Mouse (Mus musculus) ovary, adult 18-20 months (tissue): ENCODE measurements around the gene Soat2.

Experiments
- DNase-seq: peaks from one replicate; pipeline ENCODE4 v3.0.0; 2022; ENCODE audit warnings: low spot score, mixed read lengths

The Soat2 gene

GRCm38 (mm10) chr15:102150301-102151135 lies at the start of gene Soat2:
TSS of gene Soat2 (plus strand) at chr15:102150526.
- no peak for DNase-seq

DNA sequence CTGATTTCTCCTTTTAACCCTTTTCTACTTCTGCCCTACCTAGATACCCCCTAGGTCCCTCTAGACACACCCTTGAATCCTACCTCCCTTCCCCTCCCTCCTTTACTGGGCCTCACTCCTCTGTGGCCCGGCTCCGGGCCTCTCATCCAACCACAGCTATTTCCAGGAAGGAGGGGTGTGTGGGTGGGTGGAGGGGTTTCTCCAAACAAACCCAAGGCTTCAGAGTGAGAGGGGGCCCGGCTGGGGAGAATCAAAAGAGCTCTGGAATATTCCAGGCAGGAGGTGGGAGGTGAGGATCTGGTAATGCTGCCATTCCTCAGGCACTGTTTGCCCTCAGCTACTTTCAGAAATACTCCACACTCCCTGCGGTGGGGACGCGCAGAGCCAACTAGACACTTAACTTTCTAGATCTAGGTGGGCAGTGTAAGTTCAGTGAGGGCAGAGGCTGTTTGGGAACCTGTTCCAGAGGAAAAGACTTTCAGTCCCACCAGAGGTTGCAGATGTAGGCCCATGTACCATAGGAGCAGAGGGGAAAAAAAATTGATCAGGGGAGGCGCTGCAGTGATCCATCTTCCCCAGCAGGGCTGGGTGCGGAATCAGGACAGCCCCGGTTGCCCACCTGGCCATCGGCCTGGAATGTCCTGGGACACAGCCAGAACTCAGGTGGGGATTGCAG lies 49.2 kb upstream of the Soat2 start:
- no peak for DNase-seq

DNA sequence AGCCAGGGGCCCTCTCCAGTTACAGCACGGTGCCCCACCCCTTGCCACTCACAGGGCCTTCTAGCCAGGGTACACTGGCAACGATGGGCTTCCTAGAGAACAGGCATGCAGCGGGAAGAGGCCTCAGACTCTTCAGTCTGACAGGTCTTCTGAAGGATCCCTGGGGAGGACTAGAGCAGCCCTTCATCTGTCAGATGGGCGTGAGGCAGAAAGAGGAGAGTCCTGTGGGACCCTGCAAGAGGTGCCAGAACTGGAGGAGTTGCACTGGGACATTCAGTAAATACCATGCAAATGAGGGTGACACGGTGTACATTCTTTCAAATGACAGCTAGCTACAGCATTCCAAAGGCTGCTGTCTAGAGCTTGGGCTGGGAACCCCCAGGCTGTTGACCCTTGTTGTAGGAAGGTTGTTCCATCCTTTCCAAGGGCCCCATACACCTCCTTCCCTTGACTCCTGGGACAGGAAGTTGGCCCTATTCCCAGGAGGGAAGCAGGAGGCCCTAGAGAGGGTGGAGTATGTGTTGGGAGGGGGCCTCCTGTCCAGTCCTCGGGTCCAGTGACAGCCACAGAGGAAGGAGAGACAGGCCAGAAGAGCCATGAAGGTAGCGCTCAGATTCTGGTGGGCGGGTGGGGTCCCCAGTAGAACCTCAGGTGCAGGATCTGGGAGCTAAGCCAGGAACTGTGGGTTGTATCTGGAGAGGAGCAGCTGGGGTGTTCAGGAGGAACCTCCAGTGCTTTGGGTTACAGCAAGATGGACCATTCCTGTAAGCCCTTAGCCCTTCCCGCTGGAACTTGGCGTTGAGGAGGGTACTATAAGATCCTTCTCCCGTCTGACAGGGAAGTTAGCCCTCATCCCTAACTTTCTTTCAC lies 48.4 kb upstream of the Soat2 start:
- no peak for DNase-seq

GRCm38 (mm10) chr15:102102548-102103121 lies 47.7 kb upstream of the Soat2 start:
- no peak for DNase-seq

DNA sequence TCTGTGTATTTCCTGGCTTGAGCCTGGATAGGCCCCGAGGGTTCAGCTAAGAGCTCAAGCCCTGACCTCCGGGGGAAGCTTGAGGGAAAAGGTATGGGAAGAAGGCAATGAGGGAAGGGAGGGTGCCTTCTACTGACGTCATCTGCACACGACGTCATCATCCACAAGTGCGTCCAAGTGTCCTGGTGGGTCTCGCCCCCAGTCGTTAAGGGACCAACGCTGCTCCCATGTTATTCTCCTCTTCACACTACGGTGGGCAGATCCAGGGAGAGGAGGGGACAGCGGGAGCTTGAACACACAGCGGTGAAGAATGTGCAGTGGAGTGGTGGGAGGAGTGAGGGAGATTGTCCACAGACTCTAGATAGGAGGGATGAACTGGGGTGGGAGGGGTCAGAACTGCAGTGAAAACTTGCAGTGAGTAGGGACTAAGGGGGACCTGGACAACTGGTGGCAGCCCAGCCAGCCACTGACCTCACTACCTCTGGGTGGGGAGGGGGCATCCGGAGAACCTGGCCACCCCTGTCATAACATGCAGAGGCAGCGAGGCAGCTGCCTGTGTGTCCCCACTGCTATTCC lies 46.9 kb upstream of the Soat2 start:
- DNase-seq: no peak

DNA sequence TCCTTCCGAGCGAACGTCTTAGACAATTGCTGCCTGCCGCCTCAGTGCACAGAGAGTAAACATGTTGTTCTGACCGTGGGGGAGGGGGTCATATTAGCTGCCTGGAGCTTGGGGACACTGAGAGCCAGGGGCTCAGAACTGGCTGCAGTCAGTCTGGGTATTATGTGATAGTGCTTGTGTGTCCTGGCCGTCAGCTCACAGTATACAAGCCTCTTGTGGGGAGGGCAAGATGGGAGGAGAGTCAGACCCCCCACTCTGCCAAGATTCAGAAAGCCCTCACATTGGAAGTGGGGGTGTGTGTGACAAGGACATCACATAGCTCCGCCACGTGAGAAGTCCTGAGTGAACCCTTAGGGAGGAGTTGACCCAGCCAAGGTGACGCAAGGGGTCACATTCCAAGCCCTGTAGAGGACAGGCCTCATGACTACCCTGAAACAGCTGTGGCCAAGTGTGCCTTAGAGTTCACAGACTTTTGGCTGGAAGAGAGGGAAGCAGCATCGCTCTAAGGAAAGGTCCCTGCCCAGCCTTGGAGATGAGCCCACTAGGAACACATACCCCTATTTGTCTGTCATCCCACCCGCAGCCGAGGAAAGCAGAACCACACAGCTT lies 46.3 kb upstream of the Soat2 start:
- DNase-seq: no peak

DNA sequence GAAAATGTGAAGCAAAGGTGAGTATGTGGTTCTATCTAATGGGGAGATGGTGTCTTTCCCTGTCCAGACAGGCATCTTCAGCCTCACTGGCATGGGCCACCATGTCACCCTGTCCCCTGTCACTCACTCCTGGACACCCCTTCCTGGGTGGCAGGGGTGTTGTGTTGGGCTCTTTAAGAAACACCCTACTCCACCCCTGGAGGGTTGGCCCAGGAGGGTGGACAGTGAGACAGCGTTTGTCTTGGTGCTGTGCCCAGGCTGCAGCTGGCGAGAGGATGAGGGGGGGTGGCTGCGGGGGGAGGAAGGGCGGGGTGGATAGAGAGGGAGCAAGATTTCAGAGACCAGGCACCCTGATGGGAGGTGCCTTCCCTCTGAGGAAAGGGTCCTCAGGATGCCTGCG lies 45.0 kb upstream of the Soat2 start:
- DNase-seq: no peak

- no peak for DNase-seq
These were observed 44.3 kb upstream of the Soat2 start for GRCm38 (mm10) chr15:102105764-102106730.

DNA sequence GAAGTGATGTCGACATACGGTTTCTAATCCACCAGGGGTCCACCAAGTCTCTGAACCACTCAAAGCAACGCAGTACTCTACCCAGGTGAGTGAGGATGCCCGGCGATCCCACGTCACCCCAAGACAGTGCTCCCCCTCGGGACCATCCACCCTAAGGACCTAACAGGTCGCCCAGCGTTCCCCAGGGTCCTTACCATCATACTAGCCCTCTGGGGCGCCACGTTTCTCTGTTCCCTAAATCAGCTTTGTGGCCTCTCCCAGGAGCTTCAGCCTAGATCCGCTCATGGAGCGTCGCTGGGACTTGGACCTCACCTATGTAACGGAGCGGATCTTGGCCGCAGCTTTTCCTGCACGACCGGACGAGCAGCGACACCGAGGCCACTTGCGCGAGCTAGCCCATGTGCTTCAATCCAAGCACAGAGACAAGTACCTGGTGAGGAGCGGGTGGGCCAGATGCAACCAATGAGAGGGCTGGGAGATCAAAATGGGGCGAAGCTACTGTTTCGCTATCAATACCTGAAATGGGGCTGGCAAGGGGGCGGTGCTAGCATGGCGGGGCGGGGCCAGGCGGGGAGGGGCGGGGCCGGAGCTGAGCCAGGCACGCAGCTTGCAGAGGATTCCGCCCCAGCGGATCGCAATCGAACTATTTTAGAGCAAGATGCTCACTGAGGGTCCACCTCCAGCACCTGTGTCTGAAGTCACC lies 43.4 kb upstream of the Soat2 start:
- DNase-seq: no peak

- DNase-seq: no peak
These were observed 42.4 kb upstream of the Soat2 start for GRCm38 (mm10) chr15:102107689-102108573.

- no peak for DNase-seq
These were observed 41.4 kb upstream of the Soat2 start for GRCm38 (mm10) chr15:102108651-102109525.

GRCm38 (mm10) chr15:102110271-102110670 lies 40.1 kb upstream of the Soat2 start:
- DNase-seq: no peak

DNA sequence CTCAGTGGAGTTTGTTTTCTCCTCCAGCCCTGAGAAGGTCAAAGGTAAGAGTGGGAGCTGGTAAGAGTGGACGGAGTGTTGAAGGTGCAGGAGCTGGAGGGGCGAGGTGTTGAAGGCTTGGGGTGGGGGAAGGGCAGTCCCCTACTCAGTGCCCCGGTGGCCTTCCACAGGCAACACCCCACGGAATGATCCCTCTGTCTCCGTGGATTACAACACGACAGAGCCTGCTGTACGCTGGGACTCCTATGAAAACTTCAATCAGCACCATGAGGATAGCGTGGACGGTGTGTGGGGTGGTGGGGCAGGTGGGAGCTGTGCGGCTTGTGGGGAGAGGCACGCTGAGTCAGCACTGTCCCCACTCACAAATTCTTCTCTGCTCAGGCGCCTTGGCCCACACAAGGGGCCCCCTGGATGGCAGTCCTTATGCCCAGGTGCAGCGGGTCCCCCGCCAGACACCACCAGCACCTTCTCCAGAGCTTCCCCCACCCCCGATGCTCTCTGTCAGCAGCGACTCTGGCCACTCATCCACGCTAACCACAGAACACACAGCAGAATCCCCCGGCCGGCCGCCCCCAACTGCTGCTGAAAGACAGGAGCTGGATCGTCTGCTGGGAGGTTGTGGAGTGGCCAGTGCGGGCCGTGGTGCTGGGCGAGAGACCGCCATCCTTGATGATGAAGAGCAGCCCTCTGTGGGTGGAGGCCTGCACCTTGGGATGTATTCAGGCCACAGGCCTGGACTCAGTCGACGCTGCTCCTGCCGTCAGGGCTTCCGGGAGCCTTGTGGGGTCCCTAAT lies 39.4 kb upstream of the Soat2 start:
- no peak for DNase-seq

DNA sequence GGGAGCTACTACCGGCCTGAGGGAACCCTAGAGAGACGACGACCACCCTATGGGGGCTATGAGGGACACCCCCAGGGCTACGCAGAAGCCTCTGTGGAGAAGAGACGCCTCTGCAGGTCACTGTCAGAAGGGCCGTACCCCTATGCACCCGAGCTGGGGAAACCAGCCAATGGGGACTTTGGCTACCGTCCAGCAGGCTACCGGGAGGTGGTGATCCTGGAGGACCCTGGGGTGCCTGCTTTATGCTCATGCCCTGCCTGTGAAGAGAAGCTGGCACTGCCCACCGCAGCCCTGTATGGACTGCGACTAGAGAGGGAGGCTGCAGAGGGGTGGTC lies 38.9 kb upstream of the Soat2 start:
- DNase-seq: no peak

GRCm38 (mm10) chr15:102112181-102112580 lies 38.1 kb upstream of the Soat2 start:
- no peak for DNase-seq

- no peak for DNase-seq
These were observed 37.5 kb upstream of the Soat2 start for GRCm38 (mm10) chr15:102112827-102113226.

DNA sequence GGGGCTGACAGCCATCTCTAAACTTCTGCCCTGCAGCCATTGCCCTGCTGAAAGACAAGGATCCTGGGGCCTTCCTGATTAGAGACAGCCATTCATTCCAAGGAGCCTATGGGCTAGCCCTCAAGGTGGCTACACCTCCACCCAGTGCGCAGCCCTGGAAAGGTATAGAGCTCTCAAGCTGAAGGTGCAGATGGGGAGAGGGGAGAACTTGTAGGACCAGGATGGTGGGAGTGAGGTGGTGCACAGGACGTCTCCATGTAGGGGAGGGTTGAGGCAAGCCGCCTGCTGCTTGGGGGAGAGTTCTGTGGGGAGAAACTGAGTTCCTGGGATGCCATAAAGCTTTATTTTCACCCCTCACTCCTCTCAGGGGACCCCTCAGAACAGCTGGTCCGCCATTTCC lies 36.7 kb upstream of the Soat2 start:
- DNase-seq: no peak
